Mouse (Mus musculus) CH12.LX (cell line): Measurements from ENCODE around the gene Fars2. TPM values are rescaled to one million over a fixed set of nuclear protein-coding genes. Genes with fewer than 3 reads are reported as not detected.

ENCODE experiments used
- DNase-seq: peaks from one replicate; pipeline ENCODE4 v3.0.0-alpha.2; 2013; ENCODE audit errors: extremely low read depth
- H3K27ac ChIP-seq: 2 replicates; pipeline ENCODE4 v1.5.1; 2012; ENCODE audit warnings: low read depth, mild to moderate bottlenecking, control low read depth, moderate library complexity; ENCODE audit not compliant: insufficient read depth
- H3K27me3 ChIP-seq: replicated peaks from 2 replicates; pipeline ENCODE3; 2012; ENCODE audit warnings: inconsistent platforms
- H3K36me3 ChIP-seq, 2 experiments: replicated peaks in 1 of 2; 2 replicates each; pipeline versions ENCODE3 to v1.6.1; 2012; ENCODE audit warnings: inconsistent platforms in 1 of 2, low read length in 1 of 2, mild to moderate bottlenecking in 1 of 2, mixed read lengths in 1 of 2, moderate library complexity in 1 of 2; ENCODE audit not compliant: control insufficient read depth in 1 of 2, insufficient read depth in 1 of 2
- H3K4me1 ChIP-seq, 2 experiments: 2 replicates each; pipeline ENCODE4 v1.6.1; 2012; ENCODE audit warnings: inconsistent platforms in 1 of 2, moderate library complexity in 1 of 2; ENCODE audit not compliant: insufficient read depth in 2 of 2, control insufficient read depth in 1 of 2
- H3K4me2 ChIP-seq: 2 replicates; pipeline ENCODE4 v1.6.1; 2012; ENCODE audit warnings: low read depth, mild to moderate bottlenecking, control low read depth; ENCODE audit not compliant: poor library complexity, insufficient read depth, severe bottlenecking
- H3K4me3 ChIP-seq, 3 experiments: fragments of 150-350 bp in 1 of 3; sonication (generic) in 1 of 3; replicated peaks in 1 of 3; 2 replicates each; pipeline versions ENCODE3 to v1.5.1; 2011 to 2012; ENCODE audit warnings: low read depth in 2 of 3, low read length in 2 of 3, mild to moderate bottlenecking in 2 of 3, moderate library complexity in 2 of 3, control low read depth in 1 of 3, improper control_type of control experiment in 1 of 3, inconsistent platforms in 1 of 3, mixed read lengths in 1 of 3; ENCODE audit not compliant: poor library complexity in 1 of 3
- H3K79me2 ChIP-seq: replicated peaks from 2 replicates; pipeline ENCODE4 v1.6.1; 2012; ENCODE audit warnings: mild to moderate bottlenecking, moderate library complexity; ENCODE audit not compliant: control insufficient read depth, poor library complexity, insufficient read depth, severe bottlenecking; ENCODE audit errors: extremely low read depth
- H3K9ac ChIP-seq: 2 replicates; pipeline ENCODE4 v1.6.1; 2012; ENCODE audit warnings: low read depth, mild to moderate bottlenecking, control low read depth, moderate library complexity; ENCODE audit not compliant: insufficient read depth
- H3K9me3 ChIP-seq: replicated peaks from 2 replicates; pipeline ENCODE3; 2012; ENCODE audit warnings: low read length, inconsistent platforms, mixed read lengths
- CHD2 ChIP-seq: IDR thresholded peaks from 2 replicates; pipeline ENCODE4 v1.6.1; 2011; ENCODE audit warnings: low read length, improper control_type of control experiment
- CTCF ChIP-seq, 2 experiments: IDR thresholded peaks in 1 of 2; conservative IDR thresholded peaks in 1 of 2; 2 replicates each; pipeline ENCODE4 v1.5.1; 2011 to 2012; ENCODE audit warnings: low read depth in 2 of 2, low read length in 2 of 2, improper control_type of control experiment in 1 of 2, inconsistent platforms in 1 of 2, mild to moderate bottlenecking in 1 of 2, moderate library complexity in 1 of 2
- ELF1 ChIP-seq: IDR thresholded peaks from 2 replicates; pipeline ENCODE4 v1.6.1; 2014; ENCODE audit warnings: low read depth, mild to moderate bottlenecking, inconsistent platforms, low read length, improper control_type of control experiment
- EP300 ChIP-seq: IDR thresholded peaks from 2 replicates; pipeline ENCODE4 v1.6.1; 2011; ENCODE audit warnings: low read length, improper control_type of control experiment
- ETS1 ChIP-seq: conservative IDR thresholded peaks from 2 replicates; pipeline ENCODE4 v1.6.1; 2012; ENCODE audit warnings: low read depth, mild to moderate bottlenecking, inconsistent platforms, low read length, improper control_type of control experiment, moderate library complexity
- IRF4 ChIP-seq: IDR thresholded peaks from 2 replicates; pipeline ENCODE4 v1.6.1; 2014; ENCODE audit warnings: low read depth, mild to moderate bottlenecking, inconsistent platforms, low read length, improper control_type of control experiment
- MAX ChIP-seq: IDR thresholded peaks from 2 replicates; pipeline ENCODE4 v1.6.1; 2011; ENCODE audit warnings: low read length, improper control_type of control experiment
- MAZ ChIP-seq: IDR thresholded peaks from 2 replicates; pipeline ENCODE4 v1.6.1; 2012; ENCODE audit warnings: low read depth, mild to moderate bottlenecking, inconsistent platforms, low read length, improper control_type of control experiment, moderate library complexity
- MEF2A ChIP-seq: IDR thresholded peaks from 2 replicates; pipeline ENCODE4 v1.6.1; 2014; ENCODE audit warnings: low read depth, mild to moderate bottlenecking, inconsistent platforms, low read length, improper control_type of control experiment, borderline replicate concordance
- MYC ChIP-seq: IDR thresholded peaks from 2 replicates; pipeline ENCODE4 v1.6.1; 2011; ENCODE audit warnings: low read depth, mild to moderate bottlenecking, improper control_type of control experiment, low read length
- NELFE ChIP-seq: IDR thresholded peaks from 2 replicates; pipeline ENCODE4 v1.6.1; 2011; ENCODE audit warnings: low read depth, low read length, improper control_type of control experiment
- NRF1 ChIP-seq: IDR thresholded peaks from 2 replicates; pipeline ENCODE4 v1.6.1; 2014; ENCODE audit warnings: low read depth, mild to moderate bottlenecking, inconsistent platforms, low read length, improper control_type of control experiment, moderate library complexity
- PAX5 ChIP-seq: IDR thresholded peaks from 2 replicates; pipeline ENCODE4 v1.6.1; 2012; ENCODE audit warnings: low read length, inconsistent platforms, mixed read lengths
- POLR2A ChIP-seq: IDR thresholded peaks from 2 replicates; pipeline ENCODE4 v1.6.1; 2011; ENCODE audit warnings: low read depth, mild to moderate bottlenecking, improper control_type of control experiment, low read length
- RAD21 ChIP-seq: IDR thresholded peaks from 2 replicates; pipeline ENCODE4 v1.6.1; 2011; ENCODE audit warnings: low read depth, mild to moderate bottlenecking, low read length, improper control_type of control experiment, moderate library complexity
- SIN3A ChIP-seq: IDR thresholded peaks from 2 replicates; pipeline ENCODE4 v1.6.1; 2012; ENCODE audit warnings: low read length, improper control_type of control experiment, inconsistent platforms
- SMC3 ChIP-seq: IDR thresholded peaks from 2 replicates; pipeline ENCODE4 v1.6.1; 2011; ENCODE audit warnings: low read depth, low read length, improper control_type of control experiment
- TBP ChIP-seq: conservative IDR thresholded peaks from 2 replicates; pipeline ENCODE4 v1.6.1; 2011; ENCODE audit warnings: low read depth, low read length, improper control_type of control experiment
- UBTF ChIP-seq: IDR thresholded peaks from 2 replicates; pipeline ENCODE4 v1.6.1; 2012; ENCODE audit warnings: low read depth, mild to moderate bottlenecking, inconsistent platforms, low read length, improper control_type of control experiment, moderate library complexity
- USF1 ChIP-seq: IDR thresholded peaks from 2 replicates; pipeline ENCODE4 v1.6.1; 2014; ENCODE audit warnings: low read depth, mild to moderate bottlenecking, inconsistent platforms, low read length, improper control_type of control experiment
- ZKSCAN1 ChIP-seq: IDR thresholded peaks from 2 replicates; pipeline ENCODE4 v1.6.1; 2012; ENCODE audit warnings: low read depth, inconsistent platforms, low read length, improper control_type of control experiment, borderline replicate concordance
- ZMIZ1 ChIP-seq: IDR thresholded peaks from 2 replicates; pipeline ENCODE4 v1.6.1; 2012; ENCODE audit warnings: low read depth, mild to moderate bottlenecking, inconsistent platforms, low read length, improper control_type of control experiment
- dilution Hi-C: fragments of 300-500 bp; cut with MboI; formaldehyde crosslinking; loops from 2 replicates; pipeline ENCODE4 v1.14.3; 2020; ENCODE audit warnings: low sequenced_read_pairs; ENCODE audit not compliant: extremely low pct_unique_long_range_greater_than_20kb, extremely low pct_ligation_motif_present
- in situ Hi-C: fragments of 300-500 bp; cut with MboI; formaldehyde crosslinking; loops from 3 replicates; pipeline ENCODE4 v1.14.3; 2019; ENCODE audit warnings: low sequenced_read_pairs, low pct_ligation_motif_present, low pct_unique_long_range_greater_than_20kb, mixed read lengths
- polyA plus RNA-seq: library from polyadenylated mRNA; unstranded; fragments of >175 nt; gene quantifications from 2 replicates; pipeline ENCODE4 v1.2.1, GENCODE M21; 2012; ENCODE audit warnings: low read depth; ENCODE audit not compliant: insufficient read length
- total RNA-seq, 2 experiments: library from RNA; depleted of rRNA; stranded (reverse); fragments of 300-350 nt in 1 of 2; fragments of >200 nt in 1 of 2; gene quantifications; 2 replicates each; pipeline ENCODE4 v1.2.3; 2012 to 2014

Fars2 gene
- total and polyA plus RNA-seq, 3 experiments, result 30.2 to 47.7 (median 46.4) TPM

- TF ChIP-seq ZMIZ1, result no peak
- peak; percentile 90 for TF ChIP-seq SMC3
- no peak for TF ChIP-seq MAZ
- no peak for TF ChIP-seq USF1
- no peak for TF ChIP-seq MAX
- TF ChIP-seq TBP, result no peak
- no peak for TF ChIP-seq CHD2
- TF ChIP-seq RAD21, result peak; percentile 82
- no peak for TF ChIP-seq ELF1
- TF ChIP-seq NELFE, result no peak
- no peak for TF ChIP-seq EP300
- no peak for TF ChIP-seq NRF1
- TF ChIP-seq POLR2A, result no peak
- TF ChIP-seq UBTF, result no peak
- TF ChIP-seq CTCF (conservative IDR thresholded peaks at IDR 0.05 in 1 of 2, IDR thresholded peaks at IDR 0.05 in 1 of 2; ENCODE audit: low read depth in 2 of 2, low read length in 2 of 2), result peak; percentile 51 to 81; a peak in 3 of 4 replicates
- no peak overlapping the region for H3K4me2 ChIP-seq
- in situ Hi-C loops, result loop anchor here (25.0 kb wide), 2 partner anchors 270 to 1030 kb away; no protein-coding TSS in a partner anchor
Measured at GRCm38 (mm10) chr13:36282018-36282417, 164.8 kb downstream of the Fars2 start.

GRCm38 (mm10) chr13:36282785-36283544 is 165.8 kb downstream of the Fars2 start:
- in situ Hi-C loops (loop anchor here (25.0 kb wide), 2 partner anchors 271 to 1029 kb away; no protein-coding TSS in a partner anchor), dilution Hi-C loops (no loop called here)
- peaks cover 0 to 5% of the 10 kb centered on the region in 2 experiments for H3K36me3 ChIP-seq
- no peaks in the 10 kb centered on the region for H3K79me2 ChIP-seq
- H3K4me2 ChIP-seq, result no peak overlapping the region
- H3K9ac ChIP-seq, result no peak overlapping the region
- H3K4me1 ChIP-seq, result peaks cover 0 to 24% of the 10 kb centered on the region in 2 experiments; a peak in 2 of 4 replicates
- DNase-seq, result no peak
- H3K4me3 ChIP-seq, result no peak overlapping the region
- H3K27me3 ChIP-seq, result no peaks in the 10 kb centered on the region
- no peak overlapping the region for H3K27ac ChIP-seq
- no peaks in the 10 kb centered on the region for H3K9me3 ChIP-seq
- TF ChIP-seq SIN3A, result no peak
- TF ChIP-seq PAX5, result no peak
- no peak for TF ChIP-seq USF1
- TF ChIP-seq MYC, result no peak
- TF ChIP-seq MEF2A, result no peak
- no peak for TF ChIP-seq ZKSCAN1
- TF ChIP-seq ETS1, result no peak
- TF ChIP-seq CTCF (conservative IDR thresholded peaks at IDR 0.05 in 1 of 2, IDR thresholded peaks at IDR 0.05 in 1 of 2; ENCODE audit: low read depth in 2 of 2, low read length in 2 of 2), result no peak
- no peak for TF ChIP-seq IRF4

More at GRCm38 (mm10) chr13:36282018-36282417, 164.8 kb downstream of the Fars2 start:
- no peaks in the 10 kb centered on the region for H3K79me2 ChIP-seq
- no peak overlapping the region for H3K4me3 ChIP-seq
- no peaks in the 10 kb centered on the region for H3K9me3 ChIP-seq
- DNase-seq, result peak; percentile 70
- peaks cover 0 to 24% of the 10 kb centered on the region in 2 experiments; a peak in 2 of 4 replicates for H3K4me1 ChIP-seq
- dilution Hi-C loops, result no loop called here
- H3K27ac ChIP-seq, result no peak overlapping the region
- H3K36me3 ChIP-seq, result peaks cover 0 to 9% of the 10 kb centered on the region in 2 experiments
- H3K27me3 ChIP-seq, result no peaks in the 10 kb centered on the region
- no peak overlapping the region for H3K9ac ChIP-seq
